Comparison of ENCODE assay signal across 11 mouse cellular contexts in the genomic region with DNA sequence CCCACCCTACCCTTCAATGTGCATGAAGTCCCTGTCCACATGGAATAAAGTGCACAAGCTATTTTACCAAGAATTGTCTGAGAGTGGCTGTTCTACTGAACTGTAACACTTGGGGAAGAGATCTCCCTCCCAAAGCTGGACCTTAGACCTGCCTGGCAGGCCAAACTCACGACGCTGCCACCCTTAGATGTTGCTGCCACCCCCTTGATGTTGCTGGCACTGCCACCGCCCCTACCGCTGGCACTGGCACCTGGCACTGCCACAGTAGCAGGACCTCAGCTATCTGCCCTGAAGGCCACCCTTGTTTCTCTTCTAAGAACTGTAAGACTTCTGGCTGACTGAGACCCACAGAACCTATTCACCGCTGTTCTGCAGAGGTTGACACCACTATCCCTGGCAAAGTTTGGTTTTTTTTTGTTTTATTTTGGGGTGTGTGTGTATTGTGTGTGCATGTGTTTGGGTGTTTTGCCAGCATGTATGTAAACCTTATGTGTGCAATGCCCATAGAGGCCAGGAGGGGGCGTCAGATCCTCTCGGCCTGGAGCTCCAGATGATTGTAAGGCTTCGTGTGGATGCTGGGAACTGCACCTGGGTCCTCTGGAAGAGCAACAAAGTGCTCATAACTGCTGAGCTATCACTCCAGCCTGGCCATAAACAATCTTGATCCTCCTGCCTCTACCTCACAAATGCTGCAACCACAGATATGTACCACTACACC. TPM values are rescaled to one million over a fixed set of nuclear protein-coding genes. Genes with fewer than 3 reads are reported as not detected.
DNase-seq lines count a peak whose midpoint lies in the region; ATAC-seq and TF ChIP-seq lines count a peak whose summit lies in the region.
"Had no signal": no experiment of that assay in that cellular context is flagged by ENCODE, and none has a peak within 500 bp of the region (broad histone marks: within the 10 kb centered on the region; RNA-seq: fewer than 3 reads in every experiment).

No protein-coding gene starts in this region.

- H3K36me3 ChIP-seq in thymus, adult 2 months (ENCODE audit: control insufficient read depth, insufficient read depth, low read length), result no peaks in the 10 kb centered on the region
- no peaks in the 10 kb centered on the region for H3K36me3 ChIP-seq in stomach, postnatal 0 days (ENCODE audit: control insufficient read depth, insufficient read depth, low read length)

- H3K4me3 ChIP-seq in thymus, adult 2 months (ENCODE audit: control insufficient read depth, insufficient read depth, low read length), result no peak overlapping the region
- H3K4me3 ChIP-seq in stomach, postnatal 0 days (ENCODE audit: low read depth, low read length), result no peak overlapping the region

- no peak for TF ChIP-seq POLR2A in thymus, adult 2 months (IDR thresholded peaks at IDR 0.05; ENCODE audit: control insufficient read depth, extremely low read depth, insufficient read depth, low read length, poor library complexity)

- no peak for TF ChIP-seq CTCF in thymus, adult 2 months (IDR thresholded peaks at IDR 0.05; ENCODE audit: borderline replicate concordance, control insufficient read depth, extremely low read depth, insufficient read depth, low read length, poor library complexity)
- TF ChIP-seq CTCF in stomach, postnatal 0 days (IDR thresholded peaks at IDR 0.05; ENCODE audit: low read depth), result peak; percentile 35; the same call in 1 of the 2 replicates

- H3K27me3 ChIP-seq in thymus, adult 2 months (ENCODE audit: control insufficient read depth, insufficient read depth, low read length), result no peaks in the 10 kb centered on the region
- no peaks in the 10 kb centered on the region for H3K27me3 ChIP-seq in stomach, postnatal 0 days (ENCODE audit: control insufficient read depth, insufficient read depth, low read length)

- H3K4me1 ChIP-seq in thymus, adult 2 months (replicated peaks; ENCODE audit: control insufficient read depth, insufficient read depth, low read length), result no peaks in the 10 kb centered on the region
- no peaks in the 10 kb centered on the region for H3K4me1 ChIP-seq in stomach, postnatal 0 days (replicated peaks; ENCODE audit: control insufficient read depth, insufficient read depth)

- no peaks in the 10 kb centered on the region for H3K9me3 ChIP-seq in stomach, postnatal 0 days (ENCODE audit: control insufficient read depth, low read length)

- no peak overlapping the region for H3K27ac ChIP-seq in thymus, adult 2 months (ENCODE audit: control insufficient read depth, insufficient read depth, low read length)
- no peak overlapping the region for H3K27ac ChIP-seq in stomach, postnatal 0 days (replicated peaks)

- no peak for ATAC-seq in CD4-positive, CD25-positive, alpha-beta regulatory T cell, adult 4 months
- no peak for ATAC-seq in stomach, postnatal 0 days (ENCODE audit: low FRiP score, low TSS enrichment)
- ATAC-seq: activated CD4-positive, CD25-positive, alpha-beta regulatory T cell, adult 4 months had no signal

- DNase-seq in CD4-positive, CD25-positive, alpha-beta regulatory T cell, adult 2 months (ENCODE audit: low read depth, low spot score), result peak; percentile 32
- DNase-seq in kidney, adult 18-20 months, result peak; percentile 33
- no peak for DNase-seq in kidney, postnatal 4 days
- peak; percentile 14 for DNase-seq in thymus, adult 2 months
- DNase-seq in thymus, postnatal 10 days (ENCODE audit: low spot score in 2 of 2), result no peak
- DNase-seq in stomach, postnatal 0 days (ENCODE audit: low spot score), result no peak
- DNase-seq in cerebellum, adult 18-20 months, result no peak
- DNase-seq: cerebellum, adult 11-12 months; gastrocnemius, postnatal 36 days had no signal

- TF ChIP-seq EP300 in stomach, postnatal 0 days (optimal IDR thresholded peaks at IDR 0.05), result no peak

- WGBS in thymus, adult 2 months, result 95% methylated on average over 8 of the region's 8 CpGs
- WGBS in stomach, postnatal 0 days, result 84% methylated on average over 8 of the region's 8 CpGs

- no peak overlapping the region for H3K4me2 ChIP-seq in stomach, postnatal 0 days (replicated peaks; ENCODE audit: low read depth)

- H3K9ac ChIP-seq in stomach, postnatal 0 days (ENCODE audit: low read length), result no peak overlapping the region

RNA-seq across cellular contexts. Expression of gene Sh3bp5, which starts 19.1 kb away (rescaled TPM):
- polyA plus RNA-seq in CD4-positive, CD25-positive, alpha-beta regulatory T cell, adult 4 months (2017; shearing (Covaris generic)), result 10 to 100 TPM; 15.4 to 16.8 TPM
- 10.5 and 10.7 TPM in 2 replicates for polyA plus RNA-seq in thymus, adult 2 months (2012; rRNA removed)
- polyA plus RNA-seq in stomach, postnatal 0 days (2015; fragmentation: Nextera tagmentation; extraction: Ambion mirVana), result 9.9 and 10.9 TPM in 2 replicates

RNA-seq across cellular contexts. Expression of gene Eaf1, which starts 39.2 kb away (rescaled TPM):
- 10 to 100 TPM in 1 of 2 experiments, 1 to 10 TPM in 1; 9.8 to 10.8 TPM for polyA plus RNA-seq in CD4-positive, CD25-positive, alpha-beta regulatory T cell, adult 4 months (2017; shearing (Covaris generic))
- polyA plus RNA-seq in thymus, adult 2 months (2012; rRNA removed), result 140 and 151 TPM in 2 replicates
- 10.5 and 11.9 TPM in 2 replicates for polyA plus RNA-seq in stomach, postnatal 0 days (2015; fragmentation: Nextera tagmentation; extraction: Ambion mirVana)

RNA-seq across cellular contexts. Expression of gene Mettl6, which starts 39.8 kb away (rescaled TPM):
- polyA plus RNA-seq in CD4-positive, CD25-positive, alpha-beta regulatory T cell, adult 4 months (2017; shearing (Covaris generic)), result 10 to 100 TPM; 68.2 to 69.7 TPM
- polyA plus RNA-seq in thymus, adult 2 months (2012; rRNA removed), result 26.4 and 28.8 TPM in 2 replicates
- 29.4 and 31.9 TPM in 2 replicates for polyA plus RNA-seq in stomach, postnatal 0 days (2015; fragmentation: Nextera tagmentation; extraction: Ambion mirVana)

Comparison
In these comparisons a context has a peak if more than half of its experiments do, and no peak if none do; other contexts are left out.
1. DNase-seq: peak in CD4-positive, CD25-positive, alpha-beta regulatory T cell, adult 2 months (single experiment), kidney, adult 18-20 months (single experiment) and thymus, adult 2 months (single experiment); none in kidney, postnatal 4 days (0 of 2), thymus, postnatal 10 days (0 of 2), stomach, postnatal 0 days (single experiment) and cerebellum, adult 18-20 months (0 of 2).
2. RNA of gene Eaf1, which starts 39.2 kb away (polyA plus RNA-seq): 140 to 151 TPM in thymus, adult 2 months; 10.5 to 11.9 TPM in stomach, postnatal 0 days and 9.8 to 10.8 TPM in CD4-positive, CD25-positive, alpha-beta regulatory T cell, adult 4 months; every median in the first group is over 10 times any median in the second.